Comparison of ENCODE assay signal across 8 mouse cellular contexts in genomic region chr3:138741649-138742565, GRCm38 (mm10). TPM values are rescaled to one million over a fixed set of nuclear protein-coding genes. Genes with fewer than 3 reads are reported as not detected.
DNase-seq lines count a peak whose midpoint lies in the region; ATAC-seq and TF ChIP-seq lines count a peak whose summit lies in the region.

Gene Tspan5 (plus strand): TSS chr3:138742195.

- peak within 1 kb of the TSS; percentile 90 for H3K4me2 ChIP-seq in forebrain, postnatal 0 days (ENCODE audit: low read depth)
- peak within 1 kb of the TSS; percentile 95 for H3K4me2 ChIP-seq in lung, embryonic 15.5 days

- peak; percentile 92 for TF ChIP-seq POLR2A in olfactory bulb, adult 2 months (IDR thresholded peaks at IDR 0.05; ENCODE audit: insufficient read depth, low read depth, low read length)
- no peak; the same call in 1 of the 2 replicates for TF ChIP-seq POLR2A in thymus, adult 2 months (IDR thresholded peaks at IDR 0.05; ENCODE audit: control insufficient read depth, extremely low read depth, insufficient read depth, low read length, poor library complexity)

- peak within 1 kb of the TSS; percentile 86 for H3K4me3 ChIP-seq in forebrain, postnatal 0 days (ENCODE audit: low read depth, low read length)
- H3K4me3 ChIP-seq in lung, embryonic 15.5 days, result peak within 1 kb of the TSS; percentile 86
- H3K4me3 ChIP-seq in olfactory bulb, adult 2 months (ENCODE audit: insufficient read depth, low read depth, low read length), result peak within 1 kb of the TSS; percentile 78
- H3K4me3 ChIP-seq in thymus, adult 2 months (ENCODE audit: control insufficient read depth, insufficient read depth, low read length), result peak within 1 kb of the TSS; percentile 85

- H3K9ac ChIP-seq in forebrain, postnatal 0 days, result peak within 1 kb of the TSS; percentile 83
- peak within 1 kb of the TSS; percentile 73 for H3K9ac ChIP-seq in lung, embryonic 15.5 days

- DNase-seq in ES-CJ7 (ENCODE audit: low read depth, low spot score), result peak; percentile 55
- DNase-seq in cerebellum, adult 11 months, result peak; percentile 77
- peak; percentile 93 for DNase-seq in forebrain, postnatal 0 days
- DNase-seq in heart, postnatal 25 days (ENCODE audit: low spot score), result peak; percentile 55
- peak; percentile 75 to 85 for DNase-seq in layer of hippocampus, adult 18-20 months (ENCODE audit: low spot score in 2 of 2)
- DNase-seq in thymus, adult 2 months, result peak; percentile 75

- 0 out of 2 replicates have a peak, but pooled peaks have one; percentile 17 for TF ChIP-seq CTCF in forebrain, postnatal 0 days (IDR thresholded peaks at IDR 0.05; ENCODE audit: low read depth)
- TF ChIP-seq CTCF in olfactory bulb, adult 2 months (IDR thresholded peaks at IDR 0.05; ENCODE audit: insufficient read depth, low read depth, low read length), result no peak
- no peak for TF ChIP-seq CTCF in thymus, adult 2 months (IDR thresholded peaks at IDR 0.05; ENCODE audit: borderline replicate concordance, control insufficient read depth, extremely low read depth, insufficient read depth, low read length, poor library complexity)

- 4% methylated on average over 67 of the region's 100 CpGs for WGBS in forebrain, postnatal 0 days
- under 1% methylated on average over 82 of the region's 100 CpGs for WGBS in lung, embryonic 15.5 days
- WGBS in olfactory bulb, adult 2 months, result 1% methylated on average over 97 of the region's 100 CpGs
- 3% methylated on average over 96 of the region's 100 CpGs for WGBS in thymus, adult 2 months

- H3K27me3 ChIP-seq in forebrain, postnatal 0 days (ENCODE audit: insufficient read depth, low read length), result no peaks in the 10 kb centered on the region
- H3K27me3 ChIP-seq in lung, embryonic 15.5 days, result peaks cover 14% of the 10 kb centered on the region
- no peaks in the 10 kb centered on the region for H3K27me3 ChIP-seq in thymus, adult 2 months (ENCODE audit: control insufficient read depth, insufficient read depth, low read length)

- intact Hi-C loops in heart, postnatal 25 days (cut with DNase I), result loop anchor here (2.0 to 5.0 kb wide), 3 partner anchors 60 to 165 kb away; no protein-coding TSS in a partner anchor

- peak within 1 kb of the TSS; percentile 97 for H3K27ac ChIP-seq in forebrain, postnatal 0 days (ENCODE audit: low read depth, low read length)
- H3K27ac ChIP-seq in lung, embryonic 15.5 days, result peak within 1 kb of the TSS; percentile 60
- H3K27ac ChIP-seq in olfactory bulb, adult 2 months (ENCODE audit: insufficient read depth, low read depth, low read length), result peak within 1 kb of the TSS; percentile 84
- peak within 1 kb of the TSS; percentile 13; the same call in 1 of the 2 replicates for H3K27ac ChIP-seq in thymus, adult 2 months (ENCODE audit: control insufficient read depth, insufficient read depth, low read length)

- H3K9me3 ChIP-seq in forebrain, postnatal 0 days (ENCODE audit: low read length), result no peaks in the 10 kb centered on the region
- no peaks in the 10 kb centered on the region for H3K9me3 ChIP-seq in lung, embryonic 15.5 days

- peak; percentile 92 for ATAC-seq in forebrain, postnatal 0 days
- ATAC-seq in lung, embryonic 15.5 days (ENCODE audit: borderline replicate concordance, extremely low read depth, low FRiP score, low TSS enrichment), result peak; percentile 88

- no peaks in the 10 kb centered on the region for H3K36me3 ChIP-seq in forebrain, postnatal 0 days (ENCODE audit: insufficient read depth)
- no peaks in the 10 kb centered on the region for H3K36me3 ChIP-seq in lung, embryonic 15.5 days
- no peaks in the 10 kb centered on the region for H3K36me3 ChIP-seq in thymus, adult 2 months (ENCODE audit: control insufficient read depth, insufficient read depth, low read length)

- H3K4me1 ChIP-seq in forebrain, postnatal 0 days (ENCODE audit: insufficient read depth), result peaks cover 26% of the 10 kb centered on the region
- H3K4me1 ChIP-seq in lung, embryonic 15.5 days, result peaks cover 27% of the 10 kb centered on the region
- peaks cover 14% of the 10 kb centered on the region for H3K4me1 ChIP-seq in olfactory bulb, adult 2 months (ENCODE audit: control insufficient read depth, insufficient read depth, low read length)
- peaks cover 19% of the 10 kb centered on the region for H3K4me1 ChIP-seq in thymus, adult 2 months (replicated peaks; ENCODE audit: control insufficient read depth, insufficient read depth, low read length)

RNA-seq across cellular contexts. Expression of gene Tspan5, which starts in this region (rescaled TPM):
- 149 and 172 TPM in 2 replicates for total RNA-seq in forebrain, postnatal 0 days (2014; rRNA removed)
- polyA plus RNA-seq in forebrain, postnatal 0 days (2015; fragmentation: Nextera tagmentation; extraction: Ambion mirVana), result 96.8 and 123 TPM in 2 replicates
- total RNA-seq in heart, postnatal 25 days (2021), result 1 to 10 TPM; 7.2 to 8.6 TPM
- 100 to 1,000 TPM; 197 to 205 TPM for total RNA-seq in layer of hippocampus, adult 18-20 months (2021)
- 28.6 and 30.3 TPM in 2 replicates for polyA plus RNA-seq in lung, embryonic 15.5 days (2015; fragmentation: Nextera tagmentation; extraction: Ambion mirVana)
- not detected in 2 replicates for polyA plus RNA-seq in olfactory bulb, adult 2 months (2012; ENCODE audit: insufficient read depth, insufficient read length, low replicate concordance, missing spikeins)
- polyA plus RNA-seq in thymus, adult 2 months (2012; rRNA removed), result 13.3 and 15.9 TPM in 2 replicates

Comparison
In these comparisons a context has a peak if more than half of its experiments do, and no peak if none do; other contexts are left out.
1. Peak in every context shown above with its lines: DNase-seq, ATAC-seq, H3K4me3 ChIP-seq and H3K27ac ChIP-seq.
2. RNA of gene Tspan5 (total RNA-seq): 197 to 205 TPM in layer of hippocampus, adult 18-20 months and 149 to 172 TPM in forebrain, postnatal 0 days; 7.2 to 8.6 TPM in heart, postnatal 25 days; every median in the first group is over 10 times any median in the second.
3. H3K27ac ChIP-seq: peak in every context shown above with its lines; median percentile 97 in forebrain, postnatal 0 days; 84 in olfactory bulb, adult 2 months; 60 in lung, embryonic 15.5 days; 13 in thymus, adult 2 months.